Mouse (Mus musculus) c-Kit-positive CD71-positive TER-119-positive erythroid progenitor cells, embryonic 14.5 days (primary cell): ENCODE data around the gene Kif28.
A peak's percentile ranks its signal among the peaks of the same experiment; 100 is the strongest.
"Not testable (repeated sequence)": the region's sequence is repeated elsewhere in the genome, so short reads cannot be mapped to it uniquely, and the experiment has no call there.

Experiments used
- DNase-seq: peaks from one replicate; pipeline ENCODE4 v3.0.0-alpha.2; 2013; ENCODE audit warnings: low spot score

The Kif28 gene

GRCm38 (mm10) chr1:179745171-179745570 is at the start of gene Kif28:
Gene Kif28 (minus strand): TSS chr1:179745271.
- DNase-seq, result no peak

- DNase-seq, result no peak
Observed at GRCm38 (mm10) chr1:179787281-179787680, 42.2 kb upstream of the Kif28 start.

- DNase-seq, result no peak
Observed at GRCm38 (mm10) chr1:179785502-179785901, 40.4 kb upstream of the Kif28 start.

- no peak for DNase-seq
Observed at GRCm38 (mm10) chr1:179784098-179784497, 39.0 kb upstream of the Kif28 start.

- no peak for DNase-seq
Observed at GRCm38 (mm10) chr1:179776831-179777230, 31.8 kb upstream of the Kif28 start.

- DNase-seq, result no peak
Observed at GRCm38 (mm10) chr1:179760553-179760952, 15.5 kb upstream of the Kif28 start.

- no peak for DNase-seq
Observed at GRCm38 (mm10) chr1:179760086-179760485, 15.0 kb upstream of the Kif28 start.

- DNase-seq, result no peak
Observed at GRCm38 (mm10) chr1:179756477-179756876, 11.4 kb upstream of the Kif28 start.

GRCm38 (mm10) chr1:179753006-179753405 is 7.9 kb upstream of the Kif28 start:
- DNase-seq, result no peak

GRCm38 (mm10) chr1:179752276-179752675 is 7.2 kb upstream of the Kif28 start:
- no peak for DNase-seq

- DNase-seq, result no peak
Observed at GRCm38 (mm10) chr1:179743593-179744193, 1.4 kb downstream of the Kif28 start.

- DNase-seq, result no peak
Observed at GRCm38 (mm10) chr1:179736483-179736882, 8.6 kb downstream of the Kif28 start.

- DNase-seq, result peak; percentile 55
Observed at GRCm38 (mm10) chr1:179734500-179735474, 10.3 kb downstream of the Kif28 start.

- no peak for DNase-seq
Observed at GRCm38 (mm10) chr1:179731391-179731790, 13.7 kb downstream of the Kif28 start.

GRCm38 (mm10) chr1:179728661-179729060 is 16.4 kb downstream of the Kif28 start:
- DNase-seq, result no peak

- DNase-seq, result no peak
Observed at GRCm38 (mm10) chr1:179722811-179723469, 22.1 kb downstream of the Kif28 start.

GRCm38 (mm10) chr1:179715786-179716185 is 29.3 kb downstream of the Kif28 start:
- peak; percentile 45 for DNase-seq

GRCm38 (mm10) chr1:179715289-179715688 is 29.8 kb downstream of the Kif28 start:
- not testable (repeated sequence) for DNase-seq

GRCm38 (mm10) chr1:179713367-179713766 is 31.7 kb downstream of the Kif28 start:
- no peak for DNase-seq

GRCm38 (mm10) chr1:179712658-179713057 is 32.4 kb downstream of the Kif28 start:
- no peak for DNase-seq

GRCm38 (mm10) chr1:179710739-179711138 is 34.3 kb downstream of the Kif28 start:
- DNase-seq, result no peak

- no peak for DNase-seq
Observed at GRCm38 (mm10) chr1:179709390-179709789, 35.7 kb downstream of the Kif28 start.

GRCm38 (mm10) chr1:179705154-179705553 is 39.9 kb downstream of the Kif28 start:
- DNase-seq, result no peak
